Mouse (Mus musculus) central nervous system, embryonic 11.5 days (tissue): ENCODE data around the gene Defa32. TPM values are rescaled to one million over a fixed set of nuclear protein-coding genes. Genes with fewer than 3 reads are reported as not detected.

Experiments
- polyA plus RNA-seq: library from polyadenylated mRNA; depleted of rRNA; stranded (reverse); fragments of >200 nt; gene quantifications from 2 replicates; pipeline ENCODE4 v1.2.3, GENCODE M21; 2012; rRNA removed

Defa32 gene
- polyA plus RNA-seq = not detected in 2 replicates

GRCm38 (mm10) chr8:21528732-21529131 lies at the start of gene Defa32:
TSS of gene Defa32 (plus strand) at chr8:21529032.

GRCm38 (mm10) chr8:21508958-21509357 lies 19.9 kb upstream of the Defa32 start, which contains the start of gene Defa20:
TSS of gene Defa20 (plus strand) at chr8:21509258.

GRCm38 (mm10) chr8:21565086-21565485 lies 36.3 kb downstream of the Defa32 start, which contains the start of gene Defa37:
TSS of gene Defa37 (plus strand) at chr8:21565386.

Other genes with a start within 250 kb of the Defa32 start
- gene Defa27, start 213.5 kb upstream of the Defa32 start, polyA plus RNA-seq = not detected in 2 replicates
- gene Defa29, start 202.0 kb upstream of the Defa32 start, polyA plus RNA-seq = not detected in 2 replicates
- gene Defa2, start 150.5 kb upstream of the Defa32 start, polyA plus RNA-seq = 0.35 TPM in 1 of 2 replicates, not detected in the other
- gene Defa33, start 137.2 kb upstream of the Defa32 start, polyA plus RNA-seq = 0.35 TPM in 1 of 2 replicates, not detected in the other
- not detected in 2 replicates for gene Defa36, start 101.6 kb upstream of the Defa32 start, polyA plus RNA-seq
- 0.22 TPM in 1 of 2 replicates, not detected in the other for gene Gm7849, start 72.5 kb upstream of the Defa32 start, polyA plus RNA-seq
- not detected in 2 replicates for gene Defa20, start 19.8 kb upstream of the Defa32 start, polyA plus RNA-seq
- gene Defa37, start 36.4 kb downstream of the Defa32 start, polyA plus RNA-seq = not detected in 2 replicates
- gene Defa28, start 54.0 kb downstream of the Defa32 start, polyA plus RNA-seq = not detected in 2 replicates
- not detected in 2 replicates for gene Gm7861, start 65.5 kb downstream of the Defa32 start, polyA plus RNA-seq
- not detected in 2 replicates for gene Defa26, start 89.2 kb downstream of the Defa32 start, polyA plus RNA-seq
- gene Defa17, start 126.7 kb downstream of the Defa32 start, polyA plus RNA-seq = not detected in 2 replicates
- not detected in 2 replicates for gene Defa34, start 136.8 kb downstream of the Defa32 start, polyA plus RNA-seq
- gene AY761184, start 174.6 kb downstream of the Defa32 start, polyA plus RNA-seq = not detected in 2 replicates
- gene Defa24, start 205.5 kb downstream of the Defa32 start, polyA plus RNA-seq = 0.28 TPM in 1 of 2 replicates, not detected in the other